Mouse (Mus musculus): ENCODE measurements around the gene Ap1b1. TPM values are rescaled to one million over a fixed set of nuclear protein-coding genes. Genes with fewer than 3 reads are reported as not detected.

Gene Ap1b1
- polyA plus RNA-seq, 1 experiment from 2014 or later: 91.7 TPM

- Histone ChIP-seq H3K27ac (no peak overlapping the region), H3K9me3 (ENCODE audit: control insufficient read depth, low read length) (no peaks in the 10 kb centered on the region)
- ATAC-seq (ENCODE audit: low FRiP score): no peak
These were observed 12.1 kb downstream of the Ap1b1 start for GRCm38 (mm10) chr11:4998762-4999161.

GRCm38 (mm10) chr11:5000241-5000640 lies 13.6 kb downstream of the Ap1b1 start:
- 88% methylated on average over 1 of the region's 1 CpGs for WGBS
- ATAC-seq (ENCODE audit: low FRiP score) (no peak), DNase-seq (ENCODE audit: low spot score) (no peak)
- H3K27ac ChIP-seq: no peak overlapping the region
- no peak overlapping the region for H3K9ac ChIP-seq
- no peaks in the 10 kb centered on the region for H3K4me1 ChIP-seq (replicated peaks; ENCODE audit: control insufficient read depth, insufficient read depth, low read length)
- H3K9me3 ChIP-seq (ENCODE audit: control insufficient read depth, low read length): no peaks in the 10 kb centered on the region
- peaks cover 23% of the 10 kb centered on the region for H3K36me3 ChIP-seq (replicated peaks; ENCODE audit: control insufficient read depth, insufficient read depth)
- H3K27me3 ChIP-seq (ENCODE audit: control insufficient read depth, insufficient read depth, low read length): no peaks in the 10 kb centered on the region
- H3K4me3 ChIP-seq (replicated peaks; ENCODE audit: low read length): no peak overlapping the region
- H3K4me2 ChIP-seq (replicated peaks): no peak overlapping the region

More at GRCm38 (mm10) chr11:4998762-4999161, 12.1 kb downstream of the Ap1b1 start:
- DNase-seq (ENCODE audit: low spot score): no peak
- Histone ChIP-seq H3K4me3 (replicated peaks; ENCODE audit: low read length) (no peak overlapping the region), H3K36me3 (replicated peaks; ENCODE audit: control insufficient read depth, insufficient read depth) (peaks cover 22% of the 10 kb centered on the region), H3K9ac (no peak overlapping the region), H3K4me2 (replicated peaks) (no peak overlapping the region), H3K4me1 (replicated peaks; ENCODE audit: control insufficient read depth, insufficient read depth, low read length) (no peaks in the 10 kb centered on the region), H3K27me3 (ENCODE audit: control insufficient read depth, insufficient read depth, low read length) (no peaks in the 10 kb centered on the region)
- WGBS: 54% methylated on average over 1 of the region's 1 CpGs

- no peaks in the 10 kb centered on the region for H3K27me3 ChIP-seq (ENCODE audit: control insufficient read depth, insufficient read depth, low read length)
- H3K9me3 ChIP-seq (ENCODE audit: control insufficient read depth, low read length): no peaks in the 10 kb centered on the region
- no peak overlapping the region for H3K4me2 ChIP-seq (replicated peaks)
- 88% methylated on average over 4 of the region's 4 CpGs for WGBS
- peaks cover 21% of the 10 kb centered on the region for H3K36me3 ChIP-seq (replicated peaks; ENCODE audit: control insufficient read depth, insufficient read depth)
- no peak overlapping the region for H3K4me3 ChIP-seq (replicated peaks; ENCODE audit: low read length)
- H3K27ac ChIP-seq: no peak overlapping the region
- H3K9ac ChIP-seq: no peak overlapping the region
- no peaks in the 10 kb centered on the region for H3K4me1 ChIP-seq (replicated peaks; ENCODE audit: control insufficient read depth, insufficient read depth, low read length)
- ATAC-seq (ENCODE audit: low FRiP score): no peak
- no peak for DNase-seq (ENCODE audit: low spot score)
These were observed 16.2 kb downstream of the Ap1b1 start for GRCm38 (mm10) chr11:5002826-5003225.

GRCm38 (mm10) chr11:5005528-5005927 lies 18.9 kb downstream of the Ap1b1 start:
- H3K27me3 ChIP-seq (ENCODE audit: control insufficient read depth, insufficient read depth, low read length): no peaks in the 10 kb centered on the region
- ATAC-seq (ENCODE audit: low FRiP score): no peak

GRCm38 (mm10) chr11:5007186-5007585 lies 20.6 kb downstream of the Ap1b1 start:
- no peak overlapping the region for H3K9ac ChIP-seq
- ATAC-seq (ENCODE audit: low FRiP score) (no peak), DNase-seq (ENCODE audit: low spot score) (no peak)
- H3K4me1 ChIP-seq (replicated peaks; ENCODE audit: control insufficient read depth, insufficient read depth, low read length): no peaks in the 10 kb centered on the region
- H3K9me3 ChIP-seq (ENCODE audit: control insufficient read depth, low read length): no peaks in the 10 kb centered on the region
- no peak overlapping the region for H3K27ac ChIP-seq
- peaks cover 26% of the 10 kb centered on the region for H3K36me3 ChIP-seq (replicated peaks; ENCODE audit: control insufficient read depth, insufficient read depth)
- H3K4me2 ChIP-seq (replicated peaks): no peak overlapping the region
- H3K4me3 ChIP-seq (replicated peaks; ENCODE audit: low read length): no peak overlapping the region
- 94% methylated on average over 1 of the region's 1 CpGs for WGBS
- H3K27me3 ChIP-seq (ENCODE audit: control insufficient read depth, insufficient read depth, low read length): no peaks in the 10 kb centered on the region

More at GRCm38 (mm10) chr11:5005528-5005927, 18.9 kb downstream of the Ap1b1 start:
- no peak for DNase-seq (ENCODE audit: low spot score)
- H3K9me3 ChIP-seq (ENCODE audit: control insufficient read depth, low read length): no peaks in the 10 kb centered on the region
- WGBS: 95% methylated on average over 2 of the region's 2 CpGs
- no peak overlapping the region for H3K4me3 ChIP-seq (replicated peaks; ENCODE audit: low read length)
- no peaks in the 10 kb centered on the region for H3K4me1 ChIP-seq (replicated peaks; ENCODE audit: control insufficient read depth, insufficient read depth, low read length)
- no peak overlapping the region for H3K27ac ChIP-seq
- no peak overlapping the region for H3K9ac ChIP-seq
- no peak overlapping the region for H3K4me2 ChIP-seq (replicated peaks)
- H3K36me3 ChIP-seq (replicated peaks; ENCODE audit: control insufficient read depth, insufficient read depth): peaks cover 21% of the 10 kb centered on the region

- H3K4me2 ChIP-seq (replicated peaks): no peak overlapping the region
- DNase-seq (ENCODE audit: low spot score) (no peak), ATAC-seq (ENCODE audit: low FRiP score) (no peak)
- H3K4me3 ChIP-seq (replicated peaks; ENCODE audit: low read length): no peak overlapping the region
- no peak overlapping the region for H3K27ac ChIP-seq
- H3K4me1 ChIP-seq (replicated peaks; ENCODE audit: control insufficient read depth, insufficient read depth, low read length): no peaks in the 10 kb centered on the region
- no peaks in the 10 kb centered on the region for H3K27me3 ChIP-seq (ENCODE audit: control insufficient read depth, insufficient read depth, low read length)
- 91% methylated on average over 3 of the region's 3 CpGs for WGBS
- no peaks in the 10 kb centered on the region for H3K9me3 ChIP-seq (ENCODE audit: control insufficient read depth, low read length)
- peaks cover 26% of the 10 kb centered on the region for H3K36me3 ChIP-seq (replicated peaks; ENCODE audit: control insufficient read depth, insufficient read depth)
- H3K9ac ChIP-seq: no peak overlapping the region
These were observed 22.2 kb downstream of the Ap1b1 start for GRCm38 (mm10) chr11:5008867-5009266.

GRCm38 (mm10) chr11:5009354-5010074 lies 22.9 kb downstream of the Ap1b1 start:
- H3K9ac ChIP-seq: no peak overlapping the region
- H3K27me3 ChIP-seq (ENCODE audit: control insufficient read depth, insufficient read depth, low read length): no peaks in the 10 kb centered on the region
- peaks cover 32% of the 10 kb centered on the region for H3K36me3 ChIP-seq (replicated peaks; ENCODE audit: control insufficient read depth, insufficient read depth)
- H3K4me2 ChIP-seq (replicated peaks): no peak overlapping the region
- no peak overlapping the region for H3K27ac ChIP-seq
- no peak for DNase-seq (ENCODE audit: low spot score)
- no peaks in the 10 kb centered on the region for H3K4me1 ChIP-seq (replicated peaks; ENCODE audit: control insufficient read depth, insufficient read depth, low read length)
- ATAC-seq (ENCODE audit: low FRiP score): no peak
- H3K4me3 ChIP-seq (replicated peaks; ENCODE audit: low read length): no peak overlapping the region
- no peaks in the 10 kb centered on the region for H3K9me3 ChIP-seq (ENCODE audit: control insufficient read depth, low read length)
- 81% methylated on average over 3 of the region's 3 CpGs for WGBS

GRCm38 (mm10) chr11:5010205-5010604 lies 23.6 kb downstream of the Ap1b1 start:
- H3K36me3 ChIP-seq (replicated peaks; ENCODE audit: control insufficient read depth, insufficient read depth): peaks cover 39% of the 10 kb centered on the region
- H3K9ac ChIP-seq: no peak overlapping the region
- no peaks in the 10 kb centered on the region for H3K9me3 ChIP-seq (ENCODE audit: control insufficient read depth, low read length)
- no peak overlapping the region for H3K4me3 ChIP-seq (replicated peaks; ENCODE audit: low read length)
- H3K4me2 ChIP-seq (replicated peaks): no peak overlapping the region
- 100% methylated on average over 1 of the region's 1 CpGs for WGBS
- H3K4me1 ChIP-seq (replicated peaks; ENCODE audit: control insufficient read depth, insufficient read depth, low read length): no peaks in the 10 kb centered on the region
- no peaks in the 10 kb centered on the region for H3K27me3 ChIP-seq (ENCODE audit: control insufficient read depth, insufficient read depth, low read length)
- DNase-seq (ENCODE audit: low spot score): no peak
- ATAC-seq (ENCODE audit: low FRiP score): no peak
- no peak overlapping the region for H3K27ac ChIP-seq

- no peak for ATAC-seq (ENCODE audit: low FRiP score)
- Histone ChIP-seq H3K4me1 (replicated peaks; ENCODE audit: control insufficient read depth, insufficient read depth, low read length) (no peaks in the 10 kb centered on the region), H3K9ac (no peak overlapping the region), H3K36me3 (replicated peaks; ENCODE audit: control insufficient read depth, insufficient read depth) (peaks cover 51% of the 10 kb centered on the region), H3K27me3 (ENCODE audit: control insufficient read depth, insufficient read depth, low read length) (no peaks in the 10 kb centered on the region), H3K27ac (no peak overlapping the region), H3K9me3 (ENCODE audit: control insufficient read depth, low read length) (no peaks in the 10 kb centered on the region), H3K4me2 (replicated peaks) (no peak overlapping the region), H3K4me3 (replicated peaks; ENCODE audit: low read length) (no peak overlapping the region)
- no peak for DNase-seq (ENCODE audit: low spot score)
- WGBS: 67% methylated on average over 1 of the region's 1 CpGs
These were observed 24.9 kb downstream of the Ap1b1 start for GRCm38 (mm10) chr11:5011480-5011879.
